Mouse (Mus musculus): ENCODE data around the gene Arpc1a. TPM values are rescaled to one million over a fixed set of nuclear protein-coding genes. Genes with fewer than 3 reads are reported as not detected.
"Not testable (repeated sequence)": the region's sequence is repeated elsewhere in the genome, so short reads cannot be mapped to it uniquely, and the experiment has no call there.

Gene Arpc1a
- polyA plus RNA-seq, 1 experiment, result 114 TPM

DNA sequence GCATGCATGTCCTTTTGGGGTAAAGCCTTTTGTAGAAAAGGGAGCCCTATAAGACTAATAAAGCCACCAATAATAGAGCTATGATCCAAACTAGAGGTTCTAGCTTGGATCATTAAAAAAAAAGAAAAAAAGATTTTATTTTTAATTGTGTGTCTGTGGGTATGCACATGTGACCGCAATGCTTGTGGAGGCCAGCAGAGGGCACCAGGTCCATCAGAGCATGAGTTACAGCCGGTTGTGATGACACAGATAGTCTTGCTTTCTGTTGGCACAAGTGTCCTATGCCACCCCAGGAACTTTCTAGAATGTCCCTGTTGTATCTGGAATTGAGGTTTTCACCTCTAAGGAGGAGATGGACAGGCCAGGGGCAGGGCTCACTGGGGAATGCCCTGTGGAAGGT, 35.8 kb downstream of the Arpc1a start:
- TF ChIP-seq POLR2A (IDR thresholded peaks at IDR 0.05; ENCODE audit: borderline replicate concordance, control insufficient read depth, low read depth, low read length) (no peak), CTCF (IDR thresholded peaks at IDR 0.05; ENCODE audit: control insufficient read depth, insufficient read depth, low read length) (peak; percentile 67)
- Histone ChIP-seq H3K27ac (ENCODE audit: control insufficient read depth, insufficient read depth, low read depth, low read length, poor library complexity) (no peak overlapping the region), H3K4me1 (ENCODE audit: control insufficient read depth, insufficient read depth, low read length) (no peaks in the 10 kb centered on the region; the same call in 1 of the 2 replicates), H3K4me3 (replicated peaks; ENCODE audit: control insufficient read depth, low read depth, low read length) (no peak overlapping the region)
- 90% methylated on average over 2 of the region's 2 CpGs for WGBS

DNA sequence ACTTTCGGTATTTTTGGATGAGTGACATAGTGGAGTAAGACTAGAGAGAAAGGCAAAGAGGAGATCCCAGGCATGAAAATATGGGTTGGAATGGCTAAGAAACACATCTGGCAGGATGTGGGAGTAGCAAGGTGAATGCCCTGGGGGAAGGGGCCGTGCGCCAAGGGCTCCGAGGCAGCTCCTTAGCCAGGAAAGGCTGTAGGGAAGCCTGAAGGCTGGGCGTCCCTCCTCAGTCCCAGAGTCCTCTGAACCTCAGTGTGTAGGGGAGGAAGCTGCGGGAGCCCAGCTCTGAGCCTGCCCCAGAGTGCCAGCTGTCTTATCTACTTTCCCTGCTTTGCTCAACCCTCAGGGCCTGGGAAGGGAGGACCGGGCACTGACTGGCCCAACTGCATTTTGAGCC, 37.3 kb downstream of the Arpc1a start:
- H3K4me1 ChIP-seq (ENCODE audit: control insufficient read depth, insufficient read depth, low read length), result no peaks in the 10 kb centered on the region; the same call in 1 of the 2 replicates
- 69% methylated on average over 7 of the region's 7 CpGs for WGBS

DNA sequence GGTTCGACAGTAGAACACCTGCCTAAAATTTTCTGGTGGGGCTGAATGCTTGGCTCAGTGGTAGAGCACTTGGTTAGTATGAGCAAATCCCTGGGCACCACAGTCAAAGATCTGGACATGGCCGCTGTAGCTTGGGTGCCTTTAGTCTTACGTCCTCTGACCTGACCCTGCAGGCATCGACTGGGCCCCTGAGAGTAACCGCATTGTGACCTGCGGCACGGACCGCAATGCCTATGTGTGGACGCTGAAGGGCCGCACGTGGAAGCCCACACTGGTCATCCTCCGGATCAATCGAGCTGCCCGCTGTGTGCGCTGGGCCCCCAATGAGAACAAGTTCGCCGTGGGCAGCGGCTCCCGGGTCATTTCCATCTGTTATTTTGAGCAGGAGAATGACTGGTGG, 39.8 kb downstream of the Arpc1a start:
- Histone ChIP-seq H3K27ac (ENCODE audit: control insufficient read depth, insufficient read depth, low read depth, low read length, poor library complexity) (no peak overlapping the region), H3K4me3 (replicated peaks; ENCODE audit: control insufficient read depth, low read depth, low read length) (no peak overlapping the region), H3K4me1 (ENCODE audit: control insufficient read depth, insufficient read depth, low read length) (no peaks in the 10 kb centered on the region; the same call in 1 of the 2 replicates)
- WGBS, result 94% methylated on average over 19 of the region's 19 CpGs
- TF ChIP-seq POLR2A (IDR thresholded peaks at IDR 0.05; ENCODE audit: borderline replicate concordance, control insufficient read depth, low read depth, low read length) (no peak), CTCF (IDR thresholded peaks at IDR 0.05; ENCODE audit: control insufficient read depth, insufficient read depth, low read length) (no peak)

More for the DNA sequence above, 37.3 kb downstream of the Arpc1a start:
- Histone ChIP-seq H3K4me3 (replicated peaks; ENCODE audit: control insufficient read depth, low read depth, low read length) (no peak overlapping the region), H3K27ac (ENCODE audit: control insufficient read depth, insufficient read depth, low read depth, low read length, poor library complexity) (no peak overlapping the region)
- TF ChIP-seq POLR2A (IDR thresholded peaks at IDR 0.05; ENCODE audit: borderline replicate concordance, control insufficient read depth, low read depth, low read length), result no peak
- no peak for TF ChIP-seq CTCF (IDR thresholded peaks at IDR 0.05; ENCODE audit: control insufficient read depth, insufficient read depth, low read length)

GRCm38 (mm10) chr5:145126580-145126979, 43.0 kb downstream of the Arpc1a start:
- 94% methylated on average over 9 of the region's 9 CpGs for WGBS
- TF ChIP-seq CTCF (IDR thresholded peaks at IDR 0.05; ENCODE audit: control insufficient read depth, insufficient read depth, low read length), result no peak
- no peak for TF ChIP-seq POLR2A (IDR thresholded peaks at IDR 0.05; ENCODE audit: borderline replicate concordance, control insufficient read depth, low read depth, low read length)
- Histone ChIP-seq H3K4me3 (replicated peaks; ENCODE audit: control insufficient read depth, low read depth, low read length) (no peak overlapping the region), H3K27ac (ENCODE audit: control insufficient read depth, insufficient read depth, low read depth, low read length, poor library complexity) (no peak overlapping the region), H3K4me1 (ENCODE audit: control insufficient read depth, insufficient read depth, low read length) (no peaks in the 10 kb centered on the region)

DNA sequence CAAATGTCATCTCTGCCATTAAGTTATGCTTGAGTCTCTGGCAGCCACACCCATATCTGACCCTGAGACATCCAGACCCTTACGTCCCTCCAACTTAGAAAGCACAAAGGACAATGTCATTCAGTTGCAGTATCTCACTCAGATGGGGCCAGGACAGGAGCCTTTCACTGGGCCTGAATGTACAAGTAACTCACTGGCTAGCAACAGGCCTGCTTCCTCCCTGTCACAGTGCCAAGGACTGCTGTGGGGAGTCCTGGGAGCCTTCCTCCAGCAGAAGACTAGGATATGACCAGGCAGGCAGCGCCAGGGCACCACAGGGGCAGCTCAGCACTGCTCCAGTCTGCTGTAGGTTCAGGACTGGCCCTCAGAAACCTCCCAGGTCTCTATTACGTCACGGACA, 45.5 kb downstream of the Arpc1a start:
- Histone ChIP-seq H3K4me3 (replicated peaks; ENCODE audit: control insufficient read depth, low read depth, low read length) (no peak overlapping the region), H3K4me1 (ENCODE audit: control insufficient read depth, insufficient read depth, low read length) (no peaks in the 10 kb centered on the region), H3K27ac (ENCODE audit: control insufficient read depth, insufficient read depth, low read depth, low read length, poor library complexity) (no peak overlapping the region)
- TF ChIP-seq POLR2A (IDR thresholded peaks at IDR 0.05; ENCODE audit: borderline replicate concordance, control insufficient read depth, low read depth, low read length), result no peak
- TF ChIP-seq CTCF (IDR thresholded peaks at IDR 0.05; ENCODE audit: control insufficient read depth, insufficient read depth, low read length), result no peak
- 80% methylated on average over 4 of the region's 4 CpGs for WGBS

DNA sequence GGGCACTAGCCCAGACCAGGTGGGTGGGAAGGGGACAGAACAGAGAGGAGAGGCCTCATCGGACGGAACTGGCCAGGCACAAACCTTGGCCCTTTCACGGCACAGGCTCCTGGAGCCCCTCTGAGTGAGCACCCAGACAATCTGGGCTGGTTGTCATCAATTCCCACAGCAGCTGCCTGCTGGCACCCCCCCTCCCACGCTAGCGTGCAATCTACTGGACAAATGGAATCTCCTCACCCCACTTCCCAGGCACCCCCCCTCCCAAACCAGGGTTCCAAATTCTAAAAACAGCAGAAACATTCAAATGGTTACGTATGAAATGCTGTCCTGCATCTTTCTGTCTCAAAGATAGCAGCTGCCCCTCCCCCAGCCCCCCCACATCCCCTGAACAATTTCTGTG, 46.1 kb downstream of the Arpc1a start:
- H3K4me1 ChIP-seq (ENCODE audit: control insufficient read depth, insufficient read depth, low read length); H3K27ac ChIP-seq (ENCODE audit: control insufficient read depth, insufficient read depth, low read depth, low read length, poor library complexity); H3K4me3 ChIP-seq (replicated peaks; ENCODE audit: control insufficient read depth, low read depth, low read length): not testable (repeated sequence)
- WGBS, result 81% methylated on average over 4 of the region's 6 CpGs

GRCm38 (mm10) chr5:145130191-145130590, 46.6 kb downstream of the Arpc1a start:
- no peak overlapping the region for H3K4me3 ChIP-seq (replicated peaks; ENCODE audit: control insufficient read depth, low read depth, low read length)
- TF ChIP-seq CTCF (IDR thresholded peaks at IDR 0.05; ENCODE audit: control insufficient read depth, insufficient read depth, low read length) (no peak), POLR2A (IDR thresholded peaks at IDR 0.05; ENCODE audit: borderline replicate concordance, control insufficient read depth, low read depth, low read length) (no peak)
- H3K4me1 ChIP-seq (ENCODE audit: control insufficient read depth, insufficient read depth, low read length), result no peaks in the 10 kb centered on the region
- WGBS, result 72% methylated on average over 11 of the region's 11 CpGs
- no peak overlapping the region for H3K27ac ChIP-seq (ENCODE audit: control insufficient read depth, insufficient read depth, low read depth, low read length, poor library complexity)

DNA sequence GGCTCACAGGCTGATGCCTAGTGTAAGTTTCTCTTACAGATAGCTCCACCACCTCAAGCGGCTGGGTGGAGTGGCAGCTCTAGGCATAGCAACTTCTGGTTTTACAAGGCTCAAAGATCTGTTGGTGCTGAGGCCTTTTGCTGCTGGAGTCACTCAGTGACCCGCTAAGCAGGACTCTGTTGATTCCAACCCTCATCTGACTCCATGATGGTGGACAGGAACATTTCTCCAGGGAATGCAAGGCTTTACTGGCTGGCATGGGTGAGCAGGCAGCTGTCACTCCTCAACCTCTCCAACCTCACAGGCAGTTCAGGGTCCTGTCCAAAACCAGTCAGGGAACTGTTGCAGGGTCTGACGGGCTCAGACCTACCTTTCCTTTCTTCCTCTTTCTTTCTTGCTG, 47.4 kb downstream of the Arpc1a start:
- no peaks in the 10 kb centered on the region for H3K4me1 ChIP-seq (ENCODE audit: control insufficient read depth, insufficient read depth, low read length)

DNA sequence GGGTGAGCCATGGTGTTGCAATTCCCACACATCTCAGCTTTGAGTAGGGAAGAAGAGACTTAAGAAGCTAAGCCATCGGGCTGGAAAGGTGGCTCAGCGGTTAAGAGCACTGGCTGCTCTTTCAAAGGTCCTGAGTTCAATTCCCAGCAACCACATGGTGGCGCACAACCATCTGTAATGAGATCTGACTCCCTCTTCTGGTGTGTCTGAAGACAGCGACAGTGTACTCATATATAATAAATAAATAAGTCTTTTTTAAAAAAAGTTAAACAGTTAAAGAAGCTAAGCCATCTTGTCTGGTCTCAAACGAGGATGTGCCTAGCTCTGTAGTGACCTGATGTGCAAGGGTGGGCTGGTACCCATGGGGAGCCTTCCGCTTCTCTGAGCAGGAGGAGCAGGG, 49.6 kb downstream of the Arpc1a start:
- not testable (repeated sequence) for H3K4me3 ChIP-seq (replicated peaks; ENCODE audit: control insufficient read depth, low read depth, low read length); H3K4me1 ChIP-seq (ENCODE audit: control insufficient read depth, insufficient read depth, low read length); H3K27ac ChIP-seq (ENCODE audit: control insufficient read depth, insufficient read depth, low read depth, low read length, poor library complexity)
- WGBS, result 89% methylated on average over 6 of the region's 6 CpGs

More for the DNA sequence above, 47.4 kb downstream of the Arpc1a start:
- no peak overlapping the region for H3K27ac ChIP-seq (ENCODE audit: control insufficient read depth, insufficient read depth, low read depth, low read length, poor library complexity)
- 73% methylated on average over 3 of the region's 3 CpGs for WGBS
- TF ChIP-seq POLR2A (IDR thresholded peaks at IDR 0.05; ENCODE audit: borderline replicate concordance, control insufficient read depth, low read depth, low read length) (no peak), CTCF (IDR thresholded peaks at IDR 0.05; ENCODE audit: control insufficient read depth, insufficient read depth, low read length) (no peak)
- no peak overlapping the region for H3K4me3 ChIP-seq (replicated peaks; ENCODE audit: control insufficient read depth, low read depth, low read length)
